Mouse (Mus musculus) forebrain, embryonic 14.5 days (tissue): Measurements from ENCODE around the gene Rasl11a. TPM values are rescaled to one million over a fixed set of nuclear protein-coding genes. Genes with fewer than 3 reads are reported as not detected.
"Not testable (repeated sequence)": the region's sequence is repeated elsewhere in the genome, so short reads cannot be mapped to it uniquely, and the experiment has no call there.

Experiments
- ATAC-seq: fragments of 200-750 bp; cut with Nextera tagmentation; 2 replicates; pipeline ENCODE4 v1.8.0; 2017; ENCODE audit warnings: mild to moderate bottlenecking, moderate library complexity
- DNase-seq: peaks from one replicate; pipeline ENCODE4 v3.0.0-alpha.2; 2015; ENCODE audit warnings: low spot score
- H3K27ac ChIP-seq: fragments of 300-500 bp; sonication (generic); 2 replicates; pipeline ENCODE4 v1.5.1; 2014; ENCODE audit warnings: low read depth, mild to moderate bottlenecking, control low read depth, low read length, moderate library complexity
- H3K27me3 ChIP-seq: fragments of 300-500 bp; sonication (generic); replicated peaks from 2 replicates; pipeline ENCODE4 v1.6.1; 2014; ENCODE audit warnings: low read length, control low read depth, mixed read lengths; ENCODE audit not compliant: control insufficient read depth, insufficient read depth
- H3K36me3 ChIP-seq: fragments of 300-500 bp; sonication (generic); 2 replicates; pipeline ENCODE4 v1.6.1; 2014; ENCODE audit warnings: low read length, control low read depth; ENCODE audit not compliant: control insufficient read depth, insufficient read depth
- H3K4me1 ChIP-seq: fragments of 300-500 bp; sonication (generic); 2 replicates; pipeline ENCODE4 v1.6.1; 2014; ENCODE audit warnings: antibody characterized with exemption, low read length, control low read depth; ENCODE audit not compliant: control insufficient read depth, insufficient read depth
- H3K4me2 ChIP-seq: fragments of 300-500 bp; sonication (generic); 2 replicates; pipeline ENCODE4 v1.6.1; 2014; ENCODE audit warnings: mild to moderate bottlenecking, control low read depth, low read length
- H3K4me3 ChIP-seq: fragments of 300-500 bp; sonication (generic); 2 replicates; pipeline ENCODE4 v1.5.1; 2014; ENCODE audit warnings: low read depth, low read length, control low read depth
- H3K9ac ChIP-seq: fragments of 300-500 bp; sonication (generic); 2 replicates; pipeline ENCODE4 v1.6.1; 2014; ENCODE audit warnings: mild to moderate bottlenecking, low read length, control low read depth, moderate library complexity
- H3K9me3 ChIP-seq: fragments of 300-500 bp; sonication (generic); replicated peaks from 2 replicates; pipeline ENCODE4 v1.6.1; 2016; ENCODE audit warnings: low read length, control low read depth, mixed read lengths; ENCODE audit not compliant: control insufficient read depth
- WGBS: fragments of 180-500 bp; shearing (Covaris S2); extraction: QIAGEN DNeasy Blood & Tissue Kit; methylation state at CpG from one replicate; pipeline ENCODE4 v1.1.7; 2014; 5-methylcytosine and 5-hydroxymethylcytosine counted together
- polyA plus RNA-seq: library from polyadenylated mRNA; unstranded; fragments of >200 nt; fragmentation: Nextera tagmentation; extraction: Ambion mirVana; gene quantifications from 2 replicates; pipeline ENCODE4 v1.2.1, GENCODE M21; 2014

Rasl11a gene
- polyA plus RNA-seq, 1 experiment from 2014 or later, result 6.4 TPM

- ATAC-seq, H3K9me3 ChIP-seq, DNase-seq, H3K27me3 ChIP-seq, H3K4me1 ChIP-seq, H3K27ac ChIP-seq, H3K36me3 ChIP-seq, H3K4me2 ChIP-seq, H3K9ac ChIP-seq, H3K4me3 ChIP-seq: not testable (repeated sequence)
- 88% methylated on average over 12 of the region's 16 CpGs for WGBS
These were observed 50.8 kb downstream of the Rasl11a start for GRCm38 (mm10) chr5:146895667-146896066.

- H3K9ac ChIP-seq, result no peak overlapping the region
- H3K27ac ChIP-seq, result no peak overlapping the region
- H3K36me3 ChIP-seq, result no peaks in the 10 kb centered on the region
- ATAC-seq (no peak), DNase-seq (no peak)
- H3K9me3 ChIP-seq, result no peaks in the 10 kb centered on the region
- H3K4me1 ChIP-seq, result no peaks in the 10 kb centered on the region
- WGBS, result 75% methylated on average over 13 of the region's 13 CpGs
- H3K4me3 ChIP-seq, result no peak overlapping the region
- H3K4me2 ChIP-seq, result no peak overlapping the region
- no peaks in the 10 kb centered on the region for H3K27me3 ChIP-seq
These were observed 52.1 kb downstream of the Rasl11a start for GRCm38 (mm10) chr5:146896973-146897372.

Other genes starting within 250 kb of the Rasl11a start
- gene Usp12, start 50.1 kb upstream of the Rasl11a start, polyA plus RNA-seq, result 9.6 and 10.5 TPM in 2 replicates
- 391 and 517 TPM in 2 replicates for gene Rpl21, start 12.2 kb upstream of the Rasl11a start, polyA plus RNA-seq
- 99.7 and 110 TPM in 2 replicates for gene Gtf3a, start 103.6 kb downstream of the Rasl11a start, polyA plus RNA-seq
- gene Mtif3, start 118.7 kb downstream of the Rasl11a start, polyA plus RNA-seq, result 27.1 and 34.4 TPM in 2 replicates
- 8.1 and 10.9 TPM in 2 replicates for gene Lnx2, start 231.5 kb downstream of the Rasl11a start, polyA plus RNA-seq
- 121 and 135 TPM in 2 replicates for gene Polr1d, start 232.0 kb downstream of the Rasl11a start, polyA plus RNA-seq